Mouse (Mus musculus) intestine, embryonic 16.5 days (tissue): ENCODE results near the gene Stk11ip. TPM values are rescaled to one million over a fixed set of nuclear protein-coding genes. Genes with fewer than 3 reads are reported as not detected.

Experiments used
- ATAC-seq: fragments of 200-750 bp; cut with Nextera tagmentation; 2 replicates; pipeline ENCODE4 v1.8.0; 2017; ENCODE audit warnings: moderate TSS enrichment, moderate library complexity
- H3K27ac ChIP-seq: fragments of 300-500 bp; sonication (generic); 2 replicates; pipeline ENCODE4 v1.5.1; 2014; ENCODE audit warnings: mild to moderate bottlenecking, low read length
- H3K27me3 ChIP-seq: fragments of 300-500 bp; sonication (generic); replicated peaks from 2 replicates; pipeline ENCODE4 v1.6.1; 2014; ENCODE audit warnings: low read length, control low read depth, mixed read lengths; ENCODE audit not compliant: control insufficient read depth, insufficient read depth
- H3K36me3 ChIP-seq: fragments of 300-500 bp; sonication (generic); 2 replicates; pipeline ENCODE4 v1.6.1; 2014; ENCODE audit warnings: low read length, control low read depth; ENCODE audit not compliant: control insufficient read depth, insufficient read depth
- H3K4me1 ChIP-seq: fragments of 300-500 bp; sonication (generic); 2 replicates; pipeline ENCODE4 v1.6.1; 2014; ENCODE audit warnings: low read length, control low read depth, mixed read lengths; ENCODE audit not compliant: control insufficient read depth, insufficient read depth
- H3K4me2 ChIP-seq: fragments of 300-500 bp; sonication (generic); 2 replicates; pipeline ENCODE4 v1.6.1; 2014; ENCODE audit warnings: low read depth, low read length, control low read depth
- H3K4me3 ChIP-seq: fragments of 300-500 bp; sonication (generic); 2 replicates; pipeline ENCODE4 v1.5.1; 2014; ENCODE audit warnings: mild to moderate bottlenecking, low read length
- H3K9ac ChIP-seq: fragments of 300-500 bp; sonication (generic); 2 replicates; pipeline ENCODE4 v1.6.1; 2014; ENCODE audit warnings: low read depth, low read length
- H3K9me3 ChIP-seq: fragments of 300-500 bp; sonication (generic); 2 replicates; pipeline ENCODE4 v1.6.1; 2016; ENCODE audit warnings: low read length, control low read depth; ENCODE audit not compliant: control insufficient read depth
- WGBS: fragments of 180-500 bp; shearing (Covaris S2); extraction: QIAGEN DNeasy Blood & Tissue Kit; methylation state at CpG from one replicate; pipeline ENCODE4 v1.1.7; 2014; 5-methylcytosine and 5-hydroxymethylcytosine counted together
- polyA plus RNA-seq: library from polyadenylated mRNA; unstranded; fragments of >200 nt; fragmentation: Nextera tagmentation; extraction: Ambion mirVana; gene quantifications from 2 replicates; pipeline ENCODE4 v1.2.1, GENCODE M21; 2015

The Stk11ip gene
- polyA plus RNA-seq, 1 experiment from 2014 or later: 16.6 TPM

DNA sequence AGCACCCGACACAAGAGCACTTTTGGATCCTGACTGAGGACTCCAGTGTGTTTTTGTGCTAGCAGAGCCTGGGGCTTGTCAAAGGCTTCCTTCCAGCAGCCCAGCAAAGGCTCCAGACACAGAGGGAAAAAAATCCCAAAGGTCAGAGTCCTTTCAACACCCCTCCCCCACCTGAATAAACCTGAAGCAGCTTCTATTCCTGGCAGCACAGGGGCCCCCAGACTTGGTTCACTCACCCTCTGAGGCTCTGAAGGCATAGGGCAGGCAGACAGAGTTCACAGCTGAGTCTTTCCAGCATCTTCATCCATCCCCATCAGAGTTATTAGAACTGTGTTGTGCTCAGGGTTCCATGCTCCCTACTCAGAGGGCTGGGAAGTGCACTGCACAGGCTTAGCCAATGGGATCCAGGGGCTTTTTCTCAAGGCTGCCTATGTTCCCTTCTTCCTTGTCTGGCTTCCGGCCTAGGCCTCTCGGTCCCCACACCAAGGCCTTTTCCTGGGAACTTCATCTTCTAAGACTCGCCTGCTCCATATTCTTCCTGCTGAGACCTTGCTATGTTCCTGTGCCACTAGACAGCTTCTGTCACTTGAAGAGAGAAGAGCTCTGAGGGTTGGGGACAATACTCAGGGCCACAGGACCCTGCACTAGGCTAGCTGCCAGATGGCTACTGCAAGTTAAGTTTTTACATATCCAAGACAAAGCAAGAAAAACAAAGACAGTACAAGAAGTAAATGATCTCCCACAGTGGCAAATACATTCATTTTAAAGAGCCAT is 9.7 kb upstream of the Stk11ip start:
- H3K4me2 ChIP-seq: 0 out of 2 replicates have a peak overlapping the region, but pooled peaks have one; percentile 22
- H3K4me1 ChIP-seq: peaks cover 41% of the 10 kb centered on the region
- H3K36me3 ChIP-seq: no peaks in the 10 kb centered on the region
- no peaks in the 10 kb centered on the region for H3K27me3 ChIP-seq
- ATAC-seq: peak; percentile 78
- H3K4me3 ChIP-seq: no peak overlapping the region
- H3K9ac ChIP-seq: peak overlapping the region; percentile 40; the same call in 1 of the 2 replicates
- 37% methylated on average over 4 of the region's 4 CpGs for WGBS
- no peaks in the 10 kb centered on the region for H3K9me3 ChIP-seq
- H3K27ac ChIP-seq: peak overlapping the region; percentile 87

- H3K9ac ChIP-seq: no peak overlapping the region
- 93% methylated on average over 3 of the region's 3 CpGs for WGBS
- no peak overlapping the region for H3K4me3 ChIP-seq
- H3K9me3 ChIP-seq: no peaks in the 10 kb centered on the region
- no peak overlapping the region for H3K4me2 ChIP-seq
- H3K4me1 ChIP-seq: peaks cover 32% of the 10 kb centered on the region
- H3K27ac ChIP-seq: no peak overlapping the region
- H3K36me3 ChIP-seq: no peaks in the 10 kb centered on the region
- H3K27me3 ChIP-seq: no peaks in the 10 kb centered on the region
- ATAC-seq: no peak
These were observed 8.8 kb upstream of the Stk11ip start for GRCm38 (mm10) chr1:75512550-75512949.

- Histone ChIP-seq H3K36me3 (no peaks in the 10 kb centered on the region), H3K9ac (no peak overlapping the region), H3K4me3 (no peak overlapping the region), H3K27me3 (no peaks in the 10 kb centered on the region), H3K9me3 (no peaks in the 10 kb centered on the region), H3K4me1 (peaks cover 28% of the 10 kb centered on the region), H3K27ac (0 out of 2 replicates have a peak overlapping the region, but pooled peaks have one; percentile 11), H3K4me2 (no peak overlapping the region)
- WGBS: 66% methylated on average over 15 of the region's 15 CpGs
- ATAC-seq: no peak
These were observed 4.5 kb upstream of the Stk11ip start for GRCm38 (mm10) chr1:75516703-75517380.

GRCm38 (mm10) chr1:75517984-75518383 is 3.3 kb upstream of the Stk11ip start:
- Histone ChIP-seq H3K9ac (no peak overlapping the region), H3K9me3 (no peaks in the 10 kb centered on the region), H3K4me2 (no peak overlapping the region), H3K4me3 (no peak overlapping the region), H3K36me3 (no peaks in the 10 kb centered on the region), H3K27me3 (no peaks in the 10 kb centered on the region), H3K4me1 (peaks cover 23% of the 10 kb centered on the region), H3K27ac (peak overlapping the region; percentile 76)
- peak; percentile 41 for ATAC-seq
- 40% methylated on average over 4 of the region's 4 CpGs for whole genome bisulfite sequencing

- WGBS: 92% methylated on average over 4 of the region's 4 CpGs
- H3K4me1 ChIP-seq: peaks cover 23% of the 10 kb centered on the region
- H3K9me3 ChIP-seq: no peaks in the 10 kb centered on the region
- ATAC-seq: no peak
- H3K27ac ChIP-seq: peak overlapping the region; percentile 76
- no peak overlapping the region for H3K4me2 ChIP-seq
- no peaks in the 10 kb centered on the region for H3K27me3 ChIP-seq
- no peak overlapping the region for H3K9ac ChIP-seq
- H3K36me3 ChIP-seq: no peaks in the 10 kb centered on the region
- H3K4me3 ChIP-seq: no peak overlapping the region
These were observed 2.9 kb upstream of the Stk11ip start for GRCm38 (mm10) chr1:75518427-75518826.

- H3K4me2 ChIP-seq: peak overlapping the region; percentile 16; the same call in 1 of the 2 replicates
- H3K9me3 ChIP-seq: no peaks in the 10 kb centered on the region
- peaks cover 23% of the 10 kb centered on the region for H3K4me1 ChIP-seq
- no peak overlapping the region for H3K4me3 ChIP-seq
- H3K27me3 ChIP-seq: no peaks in the 10 kb centered on the region
- no peak for ATAC-seq
- WGBS: 34% methylated on average over 5 of the region's 5 CpGs
- H3K9ac ChIP-seq: peak overlapping the region; percentile 36; the same call in 1 of the 2 replicates
- H3K36me3 ChIP-seq: no peaks in the 10 kb centered on the region
- H3K27ac ChIP-seq: peak overlapping the region; percentile 100
These were observed 1.8 kb upstream of the Stk11ip start for GRCm38 (mm10) chr1:75519576-75519975.

DNA sequence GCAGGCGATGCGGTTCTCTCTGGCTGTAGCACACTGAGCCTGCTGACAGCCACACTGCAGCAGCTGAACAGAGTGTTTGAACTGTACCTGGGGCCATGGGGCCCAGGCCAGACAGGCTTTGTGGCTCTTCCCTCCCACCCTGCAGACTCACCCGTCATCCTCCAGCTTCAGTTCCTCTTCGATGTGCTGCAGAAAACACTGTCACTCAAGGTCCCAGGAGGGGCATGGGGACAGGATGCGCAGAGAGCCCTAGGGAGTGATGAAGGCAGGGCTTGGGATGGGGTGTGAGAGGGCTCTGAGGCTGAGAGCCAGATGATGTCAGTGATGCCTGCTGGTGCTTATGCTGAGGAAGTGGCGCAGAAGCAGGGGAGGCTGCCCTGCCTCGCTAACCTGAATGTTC is 3.4 kb downstream of the Stk11ip start:
- Histone ChIP-seq H3K27ac (no peak overlapping the region), H3K4me1 (peaks cover 12% of the 10 kb centered on the region), H3K9me3 (no peaks in the 10 kb centered on the region), H3K27me3 (no peaks in the 10 kb centered on the region), H3K4me3 (no peak overlapping the region), H3K36me3 (peaks cover 5% of the 10 kb centered on the region; the same call in 1 of the 2 replicates), H3K4me2 (no peak overlapping the region), H3K9ac (no peak overlapping the region)
- no peak for ATAC-seq
- WGBS: 89% methylated on average over 7 of the region's 7 CpGs

DNA sequence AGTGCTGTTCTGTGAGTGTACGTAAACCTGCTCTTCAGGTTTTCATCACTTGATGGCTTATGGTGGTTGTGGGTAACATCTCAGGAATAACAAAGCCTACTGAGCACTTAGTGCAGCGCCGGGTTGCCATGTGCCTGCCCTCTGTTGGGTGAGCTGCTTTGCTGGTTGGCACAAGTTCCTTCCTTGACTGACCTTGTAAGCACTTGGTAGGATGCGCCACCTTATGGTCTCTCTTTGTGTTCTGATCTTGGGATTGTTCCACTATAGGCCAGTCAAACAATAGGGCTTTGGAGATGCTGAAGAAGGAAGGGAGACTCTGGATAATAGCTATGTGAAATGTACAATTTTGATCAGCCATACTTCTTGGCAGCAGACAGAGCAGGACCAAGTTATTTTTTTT is 9.2 kb downstream of the Stk11ip start:
- WGBS: 82% methylated on average over 4 of the region's 4 CpGs

DNA sequence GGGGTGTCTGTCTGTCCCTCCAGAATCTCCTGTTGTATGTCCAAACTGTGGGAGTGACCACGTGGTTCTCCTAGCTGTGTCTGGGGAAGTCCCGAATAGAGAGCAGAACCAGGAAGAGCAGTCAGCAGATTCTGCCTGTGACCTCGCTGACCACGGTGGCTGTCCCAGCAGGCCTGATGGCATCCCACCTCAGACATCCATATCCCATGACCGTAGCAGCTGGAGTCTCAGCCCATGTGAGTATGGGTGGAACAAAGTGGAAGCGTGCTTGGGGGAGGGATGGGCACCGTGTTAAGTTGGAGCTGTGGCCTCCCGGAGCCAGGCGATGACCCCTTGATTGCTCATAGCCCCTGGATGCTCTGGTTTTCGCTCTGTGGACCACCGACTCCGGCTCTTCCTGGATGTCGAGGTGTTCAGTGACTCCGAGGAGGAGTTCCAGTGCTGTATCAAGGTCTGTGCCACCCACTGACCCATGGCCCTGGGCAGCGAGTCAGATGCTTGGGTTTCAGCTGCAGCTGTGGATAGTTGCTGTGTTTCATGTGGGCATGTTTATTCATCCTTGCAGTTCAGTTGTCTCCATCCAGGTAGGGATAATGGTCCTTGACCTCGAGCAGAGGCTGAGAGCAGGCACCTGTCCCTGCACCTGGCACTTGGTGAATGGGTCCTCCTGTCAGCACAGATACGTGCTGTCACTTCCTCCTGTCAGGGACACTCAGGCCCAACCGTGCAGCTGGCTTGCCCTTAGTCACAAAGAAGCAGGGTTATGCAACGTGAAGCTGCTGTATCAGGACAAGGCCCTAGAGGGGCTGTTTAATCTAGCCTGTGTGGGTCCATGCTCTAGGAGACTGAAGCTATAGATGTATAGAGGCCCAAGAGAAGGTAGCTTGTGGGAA is 11.2 kb downstream of the Stk11ip start:
- no peaks in the 10 kb centered on the region for H3K27me3 ChIP-seq
- H3K4me1 ChIP-seq: no peaks in the 10 kb centered on the region
- no peaks in the 10 kb centered on the region for H3K9me3 ChIP-seq
- ATAC-seq: no peak
- peaks cover 8% of the 10 kb centered on the region for H3K36me3 ChIP-seq
- H3K27ac ChIP-seq: no peak overlapping the region
- WGBS: 93% methylated on average over 19 of the region's 19 CpGs
- H3K4me2 ChIP-seq: no peak overlapping the region
- H3K4me3 ChIP-seq: no peak overlapping the region
- no peak overlapping the region for H3K9ac ChIP-seq

More for the DNA sequence above, 9.2 kb downstream of the Stk11ip start:
- Histone ChIP-seq H3K27me3 (no peaks in the 10 kb centered on the region), H3K9me3 (no peaks in the 10 kb centered on the region), H3K4me1 (no peaks in the 10 kb centered on the region), H3K9ac (no peak overlapping the region), H3K4me2 (no peak overlapping the region), H3K27ac (no peak overlapping the region), H3K36me3 (peaks cover 5% of the 10 kb centered on the region; the same call in 1 of the 2 replicates), H3K4me3 (no peak overlapping the region)
- 0 out of 2 replicates have a peak, but pooled peaks have one; percentile 38 for ATAC-seq
